Mouse (Mus musculus) heart, postnatal 0 days (tissue): ENCODE results near the gene Degs2.

Source experiments
- CTCF ChIP-seq: IDR thresholded peaks from 2 replicates; pipeline ENCODE4 v1.5.1; 2016; ENCODE audit warnings: antibody characterized with exemption, control low read depth, low read depth
- EP300 ChIP-seq: IDR thresholded peaks from 2 replicates; pipeline ENCODE4 v1.6.1; 2016; ENCODE audit warnings: antibody characterized with exemption, low read depth

DNA sequence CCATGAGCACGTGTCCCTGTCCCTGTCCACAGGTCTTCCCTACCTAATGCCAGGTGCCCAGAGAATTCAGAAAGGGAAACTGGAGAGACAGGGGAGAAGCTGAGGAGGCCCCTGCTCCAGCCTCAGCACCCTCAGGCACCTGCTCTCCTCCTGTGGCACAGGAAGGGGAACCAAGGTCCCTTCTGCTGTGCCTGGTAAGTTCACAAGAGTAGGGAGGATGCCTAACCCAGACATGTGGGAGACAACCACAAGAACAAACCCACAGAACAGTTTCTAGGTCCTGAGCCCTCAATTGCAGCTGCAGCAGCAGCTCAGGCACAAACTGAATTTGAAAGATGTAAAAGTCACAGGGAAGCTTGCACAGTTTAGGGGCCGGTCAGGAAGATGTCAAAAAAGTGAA is 894 bp downstream of the Degs2 start:
- TF ChIP-seq CTCF = no peak
- no peak for TF ChIP-seq EP300
